9 mouse cellular contexts compared by ENCODE assay signal in the genomic region with DNA sequence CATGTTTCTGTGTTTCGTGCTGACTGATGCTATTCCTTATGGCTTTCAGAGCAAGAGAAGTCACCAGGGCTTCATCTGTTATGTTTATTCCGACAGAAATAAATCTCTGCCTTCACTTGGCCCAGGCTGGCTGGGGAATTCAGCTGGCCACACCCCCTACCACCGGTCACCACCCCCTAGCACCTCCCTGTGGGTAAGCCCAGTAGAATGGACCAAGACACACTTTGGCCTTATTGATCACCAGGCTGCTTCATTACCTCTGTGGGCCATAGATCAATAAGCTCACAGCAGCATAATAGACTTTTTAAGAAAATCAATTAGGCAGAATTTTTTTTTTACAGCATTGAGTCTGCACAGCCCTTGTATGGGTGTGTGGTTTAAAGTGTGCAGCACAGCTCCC. TPM values are rescaled to one million over a fixed set of nuclear protein-coding genes. Genes with fewer than 3 reads are reported as not detected.
A peak's percentile ranks its signal among the peaks of the same experiment; 100 is the strongest.
DNase-seq lines count a peak whose midpoint lies in the region; ATAC-seq lines count a peak whose summit lies in the region.
"Had no signal": no experiment of that assay in that cellular context is flagged by ENCODE, and none has a peak within 500 bp of the region (broad histone marks: within the 10 kb centered on the region; RNA-seq: fewer than 3 reads in every experiment).

No protein-coding gene starts in this region.

- peaks cover 5 to 10% of the 10 kb centered on the region in 2 experiments; a peak in 3 of 4 replicates for H3K4me1 ChIP-seq in heart, embryonic 14.5 days (ENCODE audit: control insufficient read depth in 2 of 2, insufficient read depth in 2 of 2, low read length in 2 of 2)
- H3K4me1 ChIP-seq in forebrain, embryonic 16.5 days (replicated peaks; ENCODE audit: control insufficient read depth, insufficient read depth, low read length): peaks cover 24% of the 10 kb centered on the region
- H3K4me1 ChIP-seq in kidney, embryonic 16.5 days (ENCODE audit: insufficient read depth, low read length): peaks cover 31% of the 10 kb centered on the region
- H3K4me1 ChIP-seq in midbrain, embryonic 15.5 days: peaks cover 28% of the 10 kb centered on the region

- no peak for DNase-seq in heart, postnatal 14 days
- no peak for DNase-seq in cerebellum, adult 11-12 months
- DNase-seq in frontal cortex, postnatal 10 days (ENCODE audit: low spot score in 2 of 2): no peak
- DNase-seq in right cerebral cortex, postnatal 4 days: no peak
- DNase-seq: cerebellum, postnatal 36 days had no signal

- H3K36me3 ChIP-seq in heart, embryonic 14.5 days (ENCODE audit: control insufficient read depth, insufficient read depth, low read length): no peaks in the 10 kb centered on the region
- no peaks in the 10 kb centered on the region for H3K36me3 ChIP-seq in forebrain, embryonic 16.5 days (ENCODE audit: control insufficient read depth, insufficient read depth)
- H3K36me3 ChIP-seq in kidney, embryonic 16.5 days (ENCODE audit: insufficient read depth, low read length): no peaks in the 10 kb centered on the region
- H3K36me3 ChIP-seq in midbrain, embryonic 15.5 days (replicated peaks): no peaks in the 10 kb centered on the region

- H3K27ac ChIP-seq in heart, embryonic 14.5 days (replicated peaks in 1 of 2; ENCODE audit: control insufficient read depth in 1 of 2, insufficient read depth in 1 of 2, low read depth in 2 of 2, low read length in 2 of 2): no peak overlapping the region
- no peak overlapping the region for H3K27ac ChIP-seq in forebrain, embryonic 16.5 days (ENCODE audit: low read length)
- H3K27ac ChIP-seq in kidney, embryonic 16.5 days (ENCODE audit: low read length): no peak overlapping the region
- peak overlapping the region; percentile 73 for H3K27ac ChIP-seq in midbrain, embryonic 15.5 days

- peaks cover 37% of the 10 kb centered on the region for H3K27me3 ChIP-seq in heart, embryonic 14.5 days (ENCODE audit: control insufficient read depth, insufficient read depth, low read length)
- H3K27me3 ChIP-seq in forebrain, embryonic 16.5 days (replicated peaks; ENCODE audit: control insufficient read depth, insufficient read depth, low read length): no peaks in the 10 kb centered on the region
- H3K27me3 ChIP-seq in kidney, embryonic 16.5 days (ENCODE audit: insufficient read depth, low read length): peaks cover 35% of the 10 kb centered on the region
- no peaks in the 10 kb centered on the region for H3K27me3 ChIP-seq in midbrain, embryonic 15.5 days (replicated peaks)

- no peak overlapping the region; the same call in 1 of the 2 replicates for H3K9ac ChIP-seq in heart, embryonic 14.5 days (ENCODE audit: low read length)
- H3K9ac ChIP-seq in forebrain, embryonic 16.5 days (replicated peaks; ENCODE audit: low read depth, low read length): peak overlapping the region; percentile 36; the same call in 1 of the 2 replicates
- H3K9ac ChIP-seq in kidney, embryonic 16.5 days (replicated peaks; ENCODE audit: low read length): no peak overlapping the region
- no peak overlapping the region for H3K9ac ChIP-seq in midbrain, embryonic 15.5 days

- H3K4me2 ChIP-seq in heart, embryonic 14.5 days (ENCODE audit: low read length): peak overlapping the region; percentile 36; the same call in 1 of the 2 replicates
- no peak overlapping the region for H3K4me2 ChIP-seq in forebrain, embryonic 16.5 days (ENCODE audit: low read length)
- peak overlapping the region; percentile 39; the same call in 1 of the 2 replicates for H3K4me2 ChIP-seq in kidney, embryonic 16.5 days (replicated peaks; ENCODE audit: low read depth, low read length)
- no peak overlapping the region for H3K4me2 ChIP-seq in midbrain, embryonic 15.5 days

- 16% methylated on average over 3 of the region's 3 CpGs for WGBS in heart, embryonic 14.5 days
- WGBS in forebrain, embryonic 16.5 days: 13% methylated on average over 3 of the region's 3 CpGs
- 7% methylated on average over 3 of the region's 3 CpGs for WGBS in kidney, embryonic 16.5 days
- 11% methylated on average over 3 of the region's 3 CpGs for WGBS in midbrain, embryonic 15.5 days

- no peak for ATAC-seq in heart, embryonic 14.5 days (ENCODE audit: insufficient number of reproducible peaks, insufficient read depth, low FRiP score, low read depth)
- ATAC-seq in forebrain, embryonic 16.5 days: no peak
- ATAC-seq in kidney, embryonic 16.5 days (ENCODE audit: low FRiP score, low TSS enrichment): peak; percentile 41; the same call in 1 of the 2 replicates
- no peak for ATAC-seq in midbrain, embryonic 15.5 days (replicated peaks)

- H3K9me3 ChIP-seq in heart, embryonic 14.5 days (ENCODE audit: control insufficient read depth, low read length): no peaks in the 10 kb centered on the region
- no peaks in the 10 kb centered on the region for H3K9me3 ChIP-seq in forebrain, embryonic 16.5 days (ENCODE audit: control insufficient read depth, low read length)
- H3K9me3 ChIP-seq in kidney, embryonic 16.5 days (ENCODE audit: low read length): no peaks in the 10 kb centered on the region
- H3K9me3 ChIP-seq in midbrain, embryonic 15.5 days: no peaks in the 10 kb centered on the region

- H3K4me3 ChIP-seq in heart, embryonic 14.5 days (ENCODE audit: control insufficient read depth in 1 of 2, insufficient read depth in 1 of 2, low read depth in 1 of 2, low read length in 2 of 2): no peak overlapping the region
- H3K4me3 ChIP-seq in forebrain, embryonic 16.5 days (replicated peaks; ENCODE audit: low read length): no peak overlapping the region
- no peak overlapping the region; the same call in 1 of the 2 replicates for H3K4me3 ChIP-seq in kidney, embryonic 16.5 days (ENCODE audit: low read length)
- H3K4me3 ChIP-seq in midbrain, embryonic 15.5 days: no peak overlapping the region

- intact Hi-C loops in heart, postnatal 14 days (cut with DNase I): no loop called here

RNA-seq across cellular contexts. Expression of a gene that starts 35.9 kb away (rescaled TPM):
- polyA plus RNA-seq in heart, embryonic 14.5 days (2014; fragmentation: Nextera tagmentation; extraction: Ambion mirVana): 8.7 and 8.9 TPM in 2 replicates
- 10 to 100 TPM; 36.2 to 36.5 TPM for total RNA-seq in heart, postnatal 14 days (2021)
- polyA plus RNA-seq in forebrain, embryonic 16.5 days (2015; fragmentation: Nextera tagmentation; extraction: Ambion mirVana): 28.0 and 29.7 TPM in 2 replicates
- 9.1 and 10.7 TPM in 2 replicates for polyA plus RNA-seq in kidney, embryonic 16.5 days (2015; fragmentation: Nextera tagmentation; extraction: Ambion mirVana)
- 32.5 and 35.4 TPM in 2 replicates for polyA plus RNA-seq in midbrain, embryonic 15.5 days (2015; fragmentation: Nextera tagmentation; extraction: Ambion mirVana)

Comparison
In these comparisons a context has a peak if more than half of its experiments do, and no peak if none do; other contexts are left out.
1. H3K4me2 ChIP-seq: peak in heart, embryonic 14.5 days (single experiment) and kidney, embryonic 16.5 days (single experiment); none in forebrain, embryonic 16.5 days (single experiment) and midbrain, embryonic 15.5 days (single experiment).